Mouse (Mus musculus): ENCODE results near the gene Pitpnc1.

The Pitpnc1 gene

GRCm38 (mm10) chr11:107292036-107292435 is 178.5 kb downstream of the Pitpnc1 start:
- in situ Hi-C loops (cut with MboI; ENCODE audit: low sequenced_read_pairs): no loop called here

- in situ Hi-C loops (cut with MboI; ENCODE audit: low sequenced_read_pairs): no loop called here
Observed at GRCm38 (mm10) chr11:107288186-107288563, 182.3 kb downstream of the Pitpnc1 start.

- in situ Hi-C loops (cut with MboI; ENCODE audit: low sequenced_read_pairs): no loop called here
Observed at GRCm38 (mm10) chr11:107287215-107288185, 183.0 kb downstream of the Pitpnc1 start.

- in situ Hi-C loops (cut with MboI; ENCODE audit: low sequenced_read_pairs): no loop called here
Observed at GRCm38 (mm10) chr11:107285731-107286130, 184.8 kb downstream of the Pitpnc1 start.

DNA sequence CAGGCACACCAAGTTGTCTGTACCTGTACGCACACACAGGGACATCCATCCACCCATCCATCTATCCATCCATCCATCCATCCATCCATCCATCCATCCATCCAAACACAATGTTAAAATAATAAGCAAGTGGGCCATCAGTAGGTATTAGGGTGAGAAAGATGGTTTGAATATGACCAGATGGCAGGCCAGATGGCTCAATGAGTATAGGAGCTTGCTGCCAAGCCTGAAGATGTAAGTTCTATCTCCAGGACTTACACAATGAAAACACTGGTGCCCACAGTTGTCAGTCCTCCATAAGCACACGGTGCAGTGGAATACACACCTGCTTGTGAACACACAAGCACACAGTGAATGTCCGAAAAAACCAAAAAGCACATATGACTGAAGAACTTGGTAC is 186.9 kb downstream of the Pitpnc1 start:
- in situ Hi-C loops (cut with MboI; ENCODE audit: low sequenced_read_pairs): no loop called here

GRCm38 (mm10) chr11:107282481-107282880 is 188.0 kb downstream of the Pitpnc1 start:
- in situ Hi-C loops (cut with MboI; ENCODE audit: low sequenced_read_pairs): no loop called here

DNA sequence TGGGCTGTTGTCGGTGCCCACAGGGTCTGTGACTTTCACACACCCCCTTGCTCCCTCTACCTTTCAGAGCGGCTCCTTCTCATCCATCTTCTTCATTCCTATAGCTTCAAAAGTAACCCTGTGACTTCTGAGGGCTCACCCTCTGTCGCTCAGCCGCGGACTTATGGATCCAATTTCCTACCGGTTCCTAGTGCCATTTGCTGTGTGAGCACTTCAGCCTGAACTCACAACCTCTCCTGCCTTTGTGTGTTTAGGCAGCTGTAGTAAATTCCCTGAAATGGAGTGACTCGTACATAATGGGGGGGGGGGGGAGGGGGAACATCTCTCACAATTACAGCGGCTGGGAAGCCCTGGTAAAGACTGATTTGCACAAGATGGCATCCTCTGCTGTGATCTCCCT is 191.2 kb downstream of the Pitpnc1 start:
- in situ Hi-C loops (cut with MboI; ENCODE audit: low sequenced_read_pairs): loop anchor here (10.0 kb wide), 1 partner anchor 196 kb away; the partner anchor contains the start of genes Pitpnc1 and Psmd12

- in situ Hi-C loops (cut with MboI; ENCODE audit: low sequenced_read_pairs): loop anchor here (10.0 kb wide), 1 partner anchor 198 kb away; the partner anchor contains the start of genes Pitpnc1 and Psmd12
Observed at GRCm38 (mm10) chr11:107276898-107277297, 193.6 kb downstream of the Pitpnc1 start.

GRCm38 (mm10) chr11:107276337-107276736 is 194.2 kb downstream of the Pitpnc1 start:
- in situ Hi-C loops (cut with MboI; ENCODE audit: low sequenced_read_pairs): loop anchor here (10.0 kb wide), 1 partner anchor 198 kb away; the partner anchor contains the start of genes Pitpnc1 and Psmd12

- in situ Hi-C loops (cut with MboI; ENCODE audit: low sequenced_read_pairs): loop anchor here (10.0 kb wide), 1 partner anchor 199 kb away; the partner anchor contains the start of genes Pitpnc1 and Psmd12
Observed at GRCm38 (mm10) chr11:107275902-107276301, 194.6 kb downstream of the Pitpnc1 start.

GRCm38 (mm10) chr11:107274206-107274605 is 196.3 kb downstream of the Pitpnc1 start:
- in situ Hi-C loops (cut with MboI; ENCODE audit: low sequenced_read_pairs): loop anchor here (10.0 kb wide), 1 partner anchor 201 kb away; the partner anchor contains the start of genes Pitpnc1 and Psmd12

DNA sequence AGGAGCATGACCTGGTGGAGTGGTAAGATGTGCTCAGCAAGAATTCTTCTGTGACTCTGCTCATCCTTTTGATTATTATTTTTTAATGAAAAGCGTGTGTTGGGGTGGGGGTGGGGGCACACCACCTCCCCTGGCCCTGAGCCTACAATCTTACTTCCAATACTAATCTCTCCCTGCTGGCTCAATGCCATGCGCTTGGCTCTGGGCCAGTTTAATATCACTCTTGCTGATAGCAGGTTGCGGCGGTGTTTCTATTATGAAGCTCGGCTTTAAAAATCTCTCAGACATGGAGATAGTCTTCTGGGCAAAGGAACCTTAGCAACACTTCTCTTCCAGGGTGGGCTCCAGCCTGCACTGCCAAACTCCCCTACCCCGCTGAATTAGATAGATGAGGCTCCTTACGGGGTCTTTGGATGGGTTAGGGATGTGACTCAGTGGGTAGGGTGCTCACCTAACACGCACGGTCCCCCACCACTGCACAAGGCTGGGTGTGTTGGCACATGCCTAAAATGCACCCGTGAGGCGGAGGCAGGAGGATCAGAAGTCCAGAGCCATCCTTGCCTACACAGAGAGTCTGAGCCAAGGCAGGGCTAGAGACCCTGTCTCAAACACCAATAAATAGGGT is 198.0 kb downstream of the Pitpnc1 start:
- in situ Hi-C loops (cut with MboI; ENCODE audit: low sequenced_read_pairs): loop anchor here (10.0 kb wide), 1 partner anchor 202 kb away; the partner anchor contains the start of genes Pitpnc1 and Psmd12

DNA sequence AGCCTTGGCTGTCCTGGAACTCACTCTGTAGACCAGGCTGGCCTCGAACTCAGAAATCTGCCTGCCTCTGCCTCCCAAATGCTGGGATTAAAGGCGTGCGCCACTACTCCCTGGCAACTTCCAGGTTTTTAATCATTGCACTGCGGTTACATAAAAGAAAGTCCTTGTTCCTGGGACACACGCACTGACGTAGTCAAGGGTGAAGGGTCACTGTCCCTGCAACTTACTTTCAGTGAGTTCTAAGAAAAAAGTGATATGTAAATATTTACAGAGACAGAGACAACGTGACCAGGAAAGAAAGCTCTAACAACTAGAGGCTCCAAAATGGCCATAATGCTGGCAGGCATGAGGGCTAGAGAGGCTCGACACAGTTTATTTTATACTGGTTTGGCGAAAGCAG is 199.9 kb downstream of the Pitpnc1 start:
- in situ Hi-C loops (cut with MboI; ENCODE audit: low sequenced_read_pairs): loop anchor here (10.0 kb wide), 1 partner anchor 204 kb away; the partner anchor contains the start of genes Pitpnc1 and Psmd12

- in situ Hi-C loops (cut with MboI; ENCODE audit: low sequenced_read_pairs): no loop called here
Observed at GRCm38 (mm10) chr11:107267522-107267921, 203.0 kb downstream of the Pitpnc1 start.

GRCm38 (mm10) chr11:107265861-107266260 is 204.6 kb downstream of the Pitpnc1 start:
- in situ Hi-C loops (cut with MboI; ENCODE audit: low sequenced_read_pairs): no loop called here

DNA sequence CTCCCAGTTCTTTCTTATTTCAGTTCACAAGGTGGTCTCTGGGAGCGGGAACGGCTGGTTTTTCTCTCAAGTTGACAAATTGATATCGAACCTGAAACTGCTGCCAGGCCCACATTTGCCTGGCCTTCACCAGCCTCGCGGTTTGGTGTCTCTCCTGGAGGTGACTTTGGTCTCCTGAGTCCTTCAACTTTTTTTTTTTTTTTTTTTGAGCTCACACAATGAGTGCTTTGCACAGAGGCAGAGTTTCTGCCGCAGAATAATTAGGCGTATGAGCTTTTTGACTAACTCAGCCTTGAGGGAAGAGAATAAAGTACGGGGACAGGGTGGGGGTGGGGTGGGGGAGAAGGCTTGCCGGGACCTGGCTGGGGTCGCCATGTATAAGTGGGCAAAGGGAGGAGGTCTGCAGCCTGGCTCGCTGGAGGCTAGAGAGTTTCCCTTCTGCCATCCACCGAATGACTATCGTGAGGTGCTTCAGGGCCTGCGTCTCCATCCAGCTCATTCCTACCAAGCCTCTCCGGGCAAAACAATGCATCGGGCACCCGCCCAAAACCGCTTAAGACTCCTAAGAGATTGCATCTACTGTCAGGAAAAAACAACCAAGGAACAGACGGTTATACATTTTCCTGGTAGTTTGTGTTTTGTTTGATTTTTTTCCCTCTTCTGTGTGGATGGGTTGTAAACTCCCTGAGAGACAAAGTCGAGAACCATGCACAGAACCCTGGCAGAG is 205.4 kb downstream of the Pitpnc1 start:
- in situ Hi-C loops (cut with MboI; ENCODE audit: low sequenced_read_pairs): no loop called here

GRCm38 (mm10) chr11:107263838-107264237 is 206.7 kb downstream of the Pitpnc1 start:
- in situ Hi-C loops (cut with MboI; ENCODE audit: low sequenced_read_pairs): no loop called here

DNA sequence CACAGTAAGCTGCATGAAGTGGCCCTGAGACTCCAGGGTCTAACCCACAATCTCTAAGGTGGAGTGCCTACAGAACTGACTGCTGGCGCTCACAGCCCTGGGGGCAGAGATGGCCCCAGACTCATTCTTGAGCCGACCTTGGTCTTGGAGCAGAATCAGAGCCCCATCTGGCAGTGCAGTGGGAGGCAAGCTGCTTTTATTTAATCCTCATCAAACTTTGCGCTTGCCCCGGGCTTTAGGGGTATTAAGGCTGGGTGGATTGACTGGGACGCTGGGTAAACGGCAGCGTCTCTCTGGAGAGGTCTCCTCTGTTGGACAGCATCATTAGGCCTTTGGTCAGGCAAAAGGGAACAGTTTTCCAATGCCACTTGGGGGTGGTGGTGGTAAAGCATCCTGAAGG is 211.1 kb downstream of the Pitpnc1 start:
- in situ Hi-C loops (cut with MboI; ENCODE audit: low sequenced_read_pairs): no loop called here

DNA sequence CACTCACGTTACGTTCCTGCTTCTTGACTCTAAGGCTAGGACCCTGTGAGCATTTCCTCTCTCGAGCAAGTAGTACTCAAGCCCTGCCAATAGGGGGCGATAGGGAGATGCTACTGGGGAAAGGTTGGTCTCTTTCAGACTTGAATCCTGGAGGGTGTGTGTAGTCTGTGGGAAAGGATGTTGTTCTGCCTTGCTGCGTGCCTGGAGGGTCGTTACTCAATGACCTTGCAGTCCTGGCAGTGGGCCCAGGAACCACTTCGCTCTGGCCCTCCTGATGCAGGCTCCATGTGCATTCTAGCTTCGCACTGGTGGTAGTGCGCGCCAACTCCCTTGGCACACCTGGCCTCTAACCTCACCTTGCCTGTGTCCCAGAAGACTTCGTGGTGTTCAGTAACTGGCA is 215.3 kb downstream of the Pitpnc1 start:
- in situ Hi-C loops (cut with MboI; ENCODE audit: low sequenced_read_pairs): no loop called here

DNA sequence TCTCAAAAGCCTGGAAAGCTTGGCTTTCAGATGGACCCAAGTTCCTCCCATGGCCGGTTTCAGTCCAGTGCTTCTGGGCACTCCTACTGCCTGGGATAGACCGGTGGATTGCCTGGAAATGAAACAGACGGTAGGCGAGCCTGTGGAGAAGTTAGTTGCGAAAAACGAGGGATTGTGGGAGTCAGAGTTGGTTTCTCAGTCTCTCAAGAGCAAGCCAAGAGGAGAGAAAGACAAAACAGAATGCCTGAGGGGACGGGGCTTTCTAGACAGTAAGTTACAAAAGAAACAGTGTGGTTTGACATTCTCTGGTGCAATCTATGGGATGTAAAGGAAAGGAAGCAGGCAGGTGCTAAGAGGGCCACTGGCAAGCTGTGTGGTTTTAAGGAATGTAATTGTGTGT is 216.3 kb downstream of the Pitpnc1 start:
- in situ Hi-C loops (cut with MboI; ENCODE audit: low sequenced_read_pairs): no loop called here

GRCm38 (mm10) chr11:107252026-107252425 is 218.5 kb downstream of the Pitpnc1 start:
- in situ Hi-C loops (cut with MboI; ENCODE audit: low sequenced_read_pairs): no loop called here

All from CH12F3 (cell line).